Mouse (Mus musculus) embryo, embryonic 10 days (tissue): ENCODE results near the gene Gadd45g.

Experiments used
- DNase-seq: peaks from one replicate; pipeline ENCODE4 v3.0.0-alpha.2; 2015; ENCODE audit warnings: low spot score

Gadd45g gene

DNA sequence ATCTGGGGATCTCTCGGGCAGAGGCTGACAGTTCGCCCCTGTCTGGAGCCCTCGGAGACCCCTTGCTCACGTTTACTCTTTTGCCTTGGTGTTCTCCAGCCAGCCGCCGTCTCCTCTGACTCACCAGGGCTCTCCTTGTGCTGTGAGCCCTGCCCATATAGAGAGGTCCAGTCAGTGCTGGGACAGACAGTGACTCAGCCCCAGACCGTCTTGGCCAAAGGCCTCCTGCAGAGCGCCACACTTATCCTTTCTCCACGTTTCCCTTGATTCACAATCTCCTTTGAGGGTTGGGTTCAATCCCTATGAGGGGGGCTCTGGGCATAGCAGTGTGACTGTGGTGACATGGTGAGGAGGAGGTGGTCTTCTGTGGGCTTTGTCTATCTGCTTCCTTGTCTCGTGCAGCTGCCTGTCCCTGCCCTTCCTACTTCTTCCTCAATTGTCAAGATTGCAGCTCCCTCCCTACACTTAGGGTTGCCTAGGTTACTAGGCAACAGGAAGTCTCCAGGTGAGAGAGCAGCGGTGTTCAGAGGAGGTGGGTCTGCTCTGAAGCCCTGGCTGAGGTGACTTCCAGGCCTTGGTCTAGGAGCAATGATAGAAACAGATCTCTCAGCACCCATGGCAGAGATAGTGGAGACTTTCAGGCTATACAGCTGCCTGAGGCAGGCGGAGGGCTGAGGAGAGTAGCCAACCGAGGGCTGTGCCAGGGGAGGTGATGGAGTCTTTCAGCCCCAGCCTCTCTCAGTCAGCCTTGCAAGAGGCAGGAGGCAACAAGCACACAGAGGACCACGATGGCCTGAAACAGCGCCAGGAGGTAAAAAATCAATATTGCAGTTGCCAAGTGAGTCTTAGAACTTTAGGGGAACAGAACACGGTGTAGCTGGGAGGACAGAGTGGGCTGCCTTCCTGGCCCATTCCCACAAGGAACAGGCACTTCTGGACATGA is 7.1 kb downstream of the Gadd45g start:
- DNase-seq = peak; percentile 52

DNA sequence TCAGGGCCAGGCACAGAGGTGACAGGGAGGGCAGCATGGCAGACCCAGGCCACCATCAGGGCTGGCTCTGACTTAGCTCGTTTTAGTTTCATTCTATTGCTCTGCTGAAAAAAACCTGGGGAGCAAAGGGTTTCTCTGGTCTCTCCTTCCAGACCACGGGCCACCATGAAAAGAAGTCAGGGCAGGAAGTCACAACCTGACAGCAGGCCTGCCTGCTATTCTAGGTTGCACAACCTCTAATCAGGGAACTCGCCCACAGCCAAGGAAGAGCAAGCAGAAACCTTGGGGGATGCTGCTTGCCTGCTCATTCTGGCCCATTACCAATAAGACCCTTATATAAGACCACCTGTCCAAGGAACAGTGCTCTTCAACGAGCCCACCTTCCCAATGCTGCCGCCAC is 9.1 kb downstream of the Gadd45g start:
- DNase-seq = no peak

- DNase-seq = no peak
These were observed 10.7 kb downstream of the Gadd45g start for GRCm38 (mm10) chr13:51857156-51857555.

- DNase-seq = no peak
These were observed 12.0 kb downstream of the Gadd45g start for GRCm38 (mm10) chr13:51858475-51858874.

DNA sequence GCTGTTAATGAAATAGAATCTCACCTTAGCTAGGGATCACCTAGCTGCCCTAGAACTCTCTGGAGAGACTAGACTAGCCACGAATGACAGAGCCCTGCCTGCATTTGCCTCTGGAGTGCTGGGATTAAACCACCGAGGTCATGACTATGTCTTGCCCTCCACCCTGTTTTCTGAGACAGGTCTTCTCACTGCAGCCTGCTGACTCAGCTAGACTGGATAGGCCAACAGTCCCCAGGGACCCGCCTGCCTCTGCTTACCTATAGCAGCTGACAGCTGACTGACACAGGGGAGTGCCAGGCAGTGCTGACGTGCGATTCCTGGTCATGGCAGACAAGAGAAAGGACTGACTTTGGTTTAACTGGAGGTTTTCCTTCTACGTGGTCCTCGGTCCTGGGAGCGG is 12.7 kb downstream of the Gadd45g start:
- DNase-seq = no peak

GRCm38 (mm10) chr13:51859798-51860197 is 13.3 kb downstream of the Gadd45g start:
- no peak for DNase-seq

DNA sequence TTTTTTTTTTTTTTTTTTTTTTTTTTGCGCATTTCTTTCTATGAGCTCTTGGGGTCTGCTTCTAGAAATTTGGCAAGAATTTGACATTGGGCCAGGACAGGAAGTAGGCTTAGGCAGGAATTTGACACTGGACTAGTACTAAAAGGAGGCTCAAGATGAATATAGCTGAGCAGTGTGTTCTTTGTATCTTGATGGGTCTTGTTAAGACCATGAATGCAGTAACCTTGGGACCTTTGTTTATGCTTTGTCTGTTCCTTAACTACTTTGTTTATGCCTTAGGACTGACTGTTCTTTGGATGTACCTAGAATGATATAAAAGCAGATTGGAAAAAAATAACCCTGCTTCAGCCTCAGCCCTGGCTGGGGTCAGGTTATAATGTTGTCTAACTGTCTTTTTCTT is 16.3 kb downstream of the Gadd45g start:
- no peak for DNase-seq

GRCm38 (mm10) chr13:51866151-51866659 is 19.7 kb downstream of the Gadd45g start:
- no peak for DNase-seq

DNA sequence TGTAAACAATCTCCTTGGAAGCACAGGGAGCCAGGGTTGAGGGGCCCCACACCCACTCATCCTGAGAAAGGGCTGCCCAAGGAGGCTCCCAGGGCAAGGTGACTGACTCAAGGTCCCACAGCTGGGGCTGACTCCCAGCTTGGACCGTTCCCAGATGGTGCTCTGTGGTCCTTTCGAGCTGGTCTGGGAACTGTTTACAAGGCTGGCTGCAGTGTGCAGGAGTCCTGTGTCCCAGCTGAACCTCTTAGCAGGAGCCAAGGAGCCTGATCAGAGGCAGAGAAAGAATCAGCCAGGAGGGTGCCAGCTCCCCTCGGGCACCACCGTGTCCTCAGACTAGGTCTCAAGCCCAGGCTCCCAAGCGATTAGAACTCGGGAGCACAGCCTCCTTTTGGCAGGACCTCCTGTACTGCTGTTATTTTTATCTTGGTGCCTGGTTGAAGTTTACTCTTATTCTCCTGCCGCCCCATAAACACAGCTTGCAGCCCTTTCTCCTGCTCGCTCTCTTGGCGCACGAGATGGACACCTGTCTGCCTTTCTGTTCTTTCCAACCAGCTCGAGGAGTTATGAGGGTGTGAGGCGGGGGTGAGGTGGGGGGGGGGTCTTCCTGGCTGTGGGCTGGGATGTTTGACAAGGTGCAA is 22.1 kb downstream of the Gadd45g start:
- DNase-seq = no peak

- DNase-seq = no peak
These were observed 22.6 kb downstream of the Gadd45g start for GRCm38 (mm10) chr13:51869129-51869491.

DNA sequence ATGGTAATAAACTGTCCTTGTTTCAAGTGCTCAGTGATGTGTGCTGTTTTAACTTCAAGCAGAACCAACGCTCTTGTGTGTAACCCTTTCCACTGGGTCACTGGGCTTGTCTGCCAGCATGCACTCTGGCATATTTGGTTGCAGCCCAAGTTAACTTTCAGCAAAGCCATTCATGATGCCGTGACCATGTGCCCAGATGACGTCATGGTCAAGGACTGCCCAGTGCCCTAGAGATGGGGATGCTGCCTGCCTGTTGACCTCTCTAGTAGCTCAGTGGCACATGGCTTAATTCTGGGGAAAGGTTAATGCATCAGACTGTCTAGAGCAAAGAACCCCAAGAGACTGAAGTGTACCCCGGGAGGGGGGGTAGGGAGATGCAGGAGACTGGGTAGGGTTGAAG is 24.7 kb downstream of the Gadd45g start:
- no peak for DNase-seq

DNA sequence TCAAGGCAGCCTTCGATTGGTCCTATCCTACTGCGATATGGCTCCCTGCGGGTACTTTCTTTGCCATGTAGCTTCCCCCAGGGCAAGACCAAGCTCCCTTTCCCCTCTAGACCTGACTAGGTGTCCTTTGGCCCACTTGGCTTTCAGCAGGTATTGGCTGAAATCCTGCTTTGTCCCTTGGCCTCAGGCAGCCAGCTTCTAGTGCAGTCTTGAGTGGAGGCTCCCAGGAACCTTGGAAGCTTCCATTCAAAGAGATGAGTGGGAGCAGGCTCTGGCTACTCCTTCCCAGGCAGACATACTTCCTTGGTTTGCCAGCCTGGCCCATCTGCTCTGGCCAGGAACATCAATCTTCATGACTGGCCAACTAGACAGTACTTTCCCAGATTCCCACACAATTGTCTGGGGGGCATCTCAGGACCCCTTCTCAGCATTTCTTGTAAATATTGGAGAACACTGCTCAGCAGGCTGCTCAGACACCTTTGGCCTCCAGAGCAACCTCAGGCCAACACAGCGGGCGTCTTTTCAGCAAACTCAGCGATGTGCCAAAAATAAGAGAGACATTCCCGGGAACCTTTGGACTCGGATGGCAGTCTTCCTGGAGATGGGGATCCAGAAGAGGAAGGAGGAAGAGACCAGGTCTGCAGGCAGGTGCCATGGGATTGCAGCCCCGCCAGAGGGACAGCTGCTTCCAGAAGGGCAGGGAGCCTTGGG is 25.9 kb downstream of the Gadd45g start:
- DNase-seq = no peak

GRCm38 (mm10) chr13:51872963-51873514 is 26.6 kb downstream of the Gadd45g start:
- DNase-seq = no peak

- DNase-seq = no peak
These were observed 27.3 kb downstream of the Gadd45g start for GRCm38 (mm10) chr13:51873786-51874185.

DNA sequence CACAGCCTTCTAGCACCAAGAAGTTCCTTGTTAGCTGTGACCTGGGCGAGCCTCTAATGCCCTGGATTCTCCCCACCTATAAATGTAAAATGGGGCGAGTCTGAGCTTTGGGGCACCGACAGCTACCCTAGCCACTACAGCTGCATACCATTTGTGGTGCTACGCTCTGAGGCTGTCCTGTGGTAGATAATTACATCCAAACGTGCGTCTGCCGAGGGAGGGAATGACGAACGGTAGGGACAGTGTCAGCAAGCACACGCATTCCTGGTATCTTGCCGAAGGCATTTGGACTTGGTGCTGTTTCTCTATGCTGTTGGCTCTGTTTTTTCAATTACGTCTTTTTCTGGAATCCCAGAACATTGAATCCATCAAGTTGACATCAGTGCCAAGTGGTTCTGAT is 29.7 kb downstream of the Gadd45g start:
- DNase-seq = no peak

- no peak for DNase-seq
These were observed 32.3 kb downstream of the Gadd45g start for GRCm38 (mm10) chr13:51878806-51879205.

DNA sequence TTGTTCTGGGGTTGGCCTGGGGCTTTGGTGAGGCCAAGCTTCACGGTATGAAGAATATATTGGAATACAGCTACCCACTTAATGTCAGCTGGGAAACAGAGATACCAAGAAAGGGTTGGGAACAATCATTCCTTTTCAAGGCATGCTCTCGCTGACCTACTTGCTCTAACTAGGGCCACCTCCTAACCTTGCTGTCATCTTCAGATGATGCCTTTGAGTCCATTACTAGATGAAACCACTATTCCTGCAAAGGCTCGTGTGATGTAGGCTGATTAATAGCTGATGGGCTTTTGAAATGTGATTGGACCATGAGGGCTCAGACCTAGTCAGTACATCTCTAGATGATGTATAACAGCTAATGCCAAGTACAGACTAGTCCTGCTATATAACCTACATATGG is 33.1 kb downstream of the Gadd45g start:
- no peak for DNase-seq

- DNase-seq = no peak
These were observed 33.5 kb downstream of the Gadd45g start for GRCm38 (mm10) chr13:51880019-51880418.

GRCm38 (mm10) chr13:51881271-51882128 is 35.0 kb downstream of the Gadd45g start:
- DNase-seq = no peak

- DNase-seq = no peak
These were observed 35.7 kb downstream of the Gadd45g start for GRCm38 (mm10) chr13:51882218-51882617.

DNA sequence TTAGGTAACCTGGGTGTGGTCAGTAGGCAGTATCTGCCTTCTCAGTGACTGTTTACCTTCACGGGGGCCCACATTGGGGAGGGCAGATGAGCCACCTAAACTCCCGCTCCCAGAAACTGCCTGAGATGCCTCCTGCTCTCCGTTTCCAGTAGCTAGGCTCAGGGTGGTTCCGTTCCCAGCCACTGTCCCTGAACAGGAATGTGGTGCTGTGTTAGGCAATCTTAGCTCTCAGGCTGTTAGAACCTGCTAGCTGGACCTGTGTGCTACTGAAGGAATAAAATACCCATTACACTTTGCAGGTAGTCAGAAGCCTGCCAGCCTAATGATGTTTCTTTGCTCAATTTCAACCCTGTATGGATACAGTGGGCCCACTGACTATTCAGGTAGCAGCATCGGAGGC is 37.8 kb downstream of the Gadd45g start:
- no peak for DNase-seq
